Mouse (Mus musculus): ENCODE data around the gene Ctnnal1.
A peak's percentile ranks its signal among the peaks of the same experiment; 100 is the strongest.

The Ctnnal1 gene

DNA sequence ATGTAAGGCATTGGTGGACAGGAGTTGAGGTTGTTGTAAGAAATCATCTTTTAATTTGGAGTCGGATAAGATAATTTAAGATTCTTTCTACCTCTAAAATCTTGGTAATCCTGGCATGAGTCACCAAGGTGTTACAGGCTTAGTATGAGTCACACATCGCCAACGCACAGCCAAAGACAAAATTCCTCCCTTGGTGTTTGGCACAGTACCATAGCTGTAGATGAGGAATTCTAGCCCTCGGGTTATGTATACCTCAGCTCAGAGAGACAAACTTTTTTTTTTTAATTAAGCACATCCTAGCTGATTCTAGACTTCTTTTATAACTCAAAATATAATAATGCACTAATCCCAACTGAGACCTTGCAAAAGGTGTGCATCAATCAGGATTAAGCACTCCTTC, 972 bp downstream of the Ctnnal1 start:
- peak; percentile 6 for DNase-seq (ENCODE audit: extremely low spot score, low read depth, low spot score)

- no peak for DNase-seq (ENCODE audit: extremely low spot score, low read depth, low spot score)
Observed at GRCm38 (mm10) chr4:56861551-56861950, 3.4 kb downstream of the Ctnnal1 start.

GRCm38 (mm10) chr4:56858733-56859132, 6.3 kb downstream of the Ctnnal1 start:
- no peak for DNase-seq (ENCODE audit: extremely low spot score, low read depth, low spot score)

- DNase-seq (ENCODE audit: extremely low spot score, low read depth, low spot score): no peak
Observed at GRCm38 (mm10) chr4:56856371-56856949, 8.5 kb downstream of the Ctnnal1 start.

- DNase-seq (ENCODE audit: extremely low spot score, low read depth, low spot score): no peak
Observed at GRCm38 (mm10) chr4:56855935-56856334, 9.1 kb downstream of the Ctnnal1 start.

DNA sequence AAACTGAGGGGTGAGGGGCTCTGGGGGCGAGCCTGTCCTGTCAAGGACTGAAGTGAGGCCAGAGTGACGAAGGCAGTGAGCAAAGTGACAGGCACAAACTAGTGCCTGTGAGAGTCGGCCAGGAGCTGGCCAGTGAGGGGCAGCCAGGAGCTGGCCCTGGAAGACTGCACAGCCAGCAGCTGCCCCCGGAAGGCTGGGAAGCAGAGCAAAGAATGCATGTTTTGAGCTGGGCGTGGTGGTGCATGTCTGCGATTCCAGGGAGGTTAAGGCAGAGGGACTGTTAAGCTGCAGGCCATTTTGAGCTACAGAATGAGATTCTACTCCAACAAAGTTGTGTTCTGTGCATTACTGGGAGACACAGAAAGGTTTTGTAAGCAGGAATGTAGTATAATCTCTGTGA, 14.3 kb downstream of the Ctnnal1 start:
- DNase-seq (ENCODE audit: extremely low spot score, low read depth, low spot score): no peak

DNA sequence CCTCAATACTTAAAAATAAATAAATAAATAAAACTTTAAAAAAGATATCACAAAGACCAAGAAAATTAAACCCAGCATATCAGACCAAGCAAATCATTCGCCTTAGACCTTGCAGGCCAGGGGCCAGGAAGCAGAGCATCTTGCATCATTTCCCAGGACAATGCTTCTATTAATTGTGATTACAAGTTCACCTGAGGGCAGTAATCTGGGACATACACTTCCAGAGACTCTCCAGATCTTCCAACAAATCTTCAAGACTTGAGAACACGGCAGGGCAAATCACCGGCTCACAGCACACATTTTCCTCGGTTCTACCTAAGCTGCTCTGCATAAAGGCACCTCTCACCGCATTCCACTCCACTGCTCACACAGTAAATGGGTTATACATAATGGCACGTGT, 16.9 kb downstream of the Ctnnal1 start:
- no peak for DNase-seq (ENCODE audit: extremely low spot score, low read depth, low spot score)

GRCm38 (mm10) chr4:56847400-56847799, 17.6 kb downstream of the Ctnnal1 start:
- no peak for DNase-seq (ENCODE audit: extremely low spot score, low read depth, low spot score)

DNA sequence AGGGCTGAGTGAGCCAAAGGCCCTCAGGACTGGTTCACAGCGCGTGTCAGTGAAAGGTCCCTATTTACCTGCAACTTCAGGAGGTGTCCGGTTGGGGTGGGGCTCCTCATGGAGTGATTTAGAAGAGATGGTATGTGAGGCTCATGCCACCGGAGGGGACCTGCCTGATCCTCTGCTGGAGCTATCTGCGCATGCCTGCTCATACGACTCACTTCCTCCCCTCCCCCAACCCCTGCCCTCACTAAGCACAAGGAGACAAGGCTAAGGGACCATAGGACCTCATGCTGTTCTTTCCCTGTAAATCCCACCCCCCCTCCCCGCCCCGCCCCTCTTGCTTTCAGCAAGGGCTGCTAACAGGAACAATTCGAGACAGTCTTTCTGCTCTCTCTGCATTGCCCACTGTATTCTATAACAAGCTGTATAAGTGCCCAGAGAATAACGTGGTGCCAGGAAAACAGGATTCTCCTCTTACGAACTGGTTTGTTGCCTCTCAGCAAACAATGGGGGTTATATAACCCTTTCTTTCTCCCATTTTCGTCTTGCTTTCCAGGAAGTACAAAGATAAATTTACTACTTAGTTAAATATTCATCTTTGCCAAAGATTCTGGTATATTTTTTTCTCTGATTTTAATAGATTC, 19.0 kb downstream of the Ctnnal1 start:
- no peak for DNase-seq (ENCODE audit: extremely low spot score, low read depth, low spot score)

GRCm38 (mm10) chr4:56844911-56845310, 20.1 kb downstream of the Ctnnal1 start:
- no peak for DNase-seq (ENCODE audit: extremely low spot score, low read depth, low spot score)

DNA sequence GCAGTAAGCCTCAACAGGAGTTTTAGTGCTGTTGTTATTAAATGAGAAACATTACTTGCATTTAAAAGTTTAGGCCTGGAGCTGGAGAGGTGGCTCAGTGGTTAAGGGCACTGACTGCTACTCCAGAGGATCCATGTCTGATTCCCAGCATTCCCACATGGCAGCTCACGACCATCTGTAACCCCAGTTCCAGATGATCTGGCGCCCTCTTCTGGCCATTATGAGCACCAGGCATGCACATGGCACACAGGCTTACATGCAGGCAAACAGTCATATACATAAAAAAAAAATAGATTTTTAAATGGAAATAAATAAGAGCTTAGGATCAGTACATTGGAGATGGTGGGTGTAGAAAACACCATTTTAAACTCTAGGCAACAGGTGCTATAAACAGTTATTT, 21.0 kb downstream of the Ctnnal1 start:
- DNase-seq (ENCODE audit: extremely low spot score, low read depth, low spot score): no peak

- DNase-seq (ENCODE audit: extremely low spot score, low read depth, low spot score): no peak
Observed at GRCm38 (mm10) chr4:56842501-56842900, 22.5 kb downstream of the Ctnnal1 start.

DNA sequence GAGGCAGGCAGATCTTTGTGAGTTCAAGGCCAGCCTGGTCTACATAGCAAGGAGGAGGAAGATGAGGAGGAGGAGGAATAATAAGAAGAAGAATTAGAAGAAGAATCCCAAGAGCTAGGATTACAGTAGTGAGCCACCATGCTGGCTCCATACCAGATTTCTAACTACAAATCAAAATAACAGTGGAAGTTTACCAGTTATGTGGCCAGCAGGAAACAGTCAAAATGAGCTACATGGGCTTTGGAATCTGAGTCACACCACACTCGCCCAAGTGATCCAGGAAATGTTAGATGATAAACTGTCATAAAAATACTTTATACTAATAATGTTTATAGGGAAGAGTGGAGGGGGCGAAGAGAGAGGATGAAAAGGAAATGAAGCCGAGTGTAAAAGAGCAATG, 24.7 kb downstream of the Ctnnal1 start:
- DNase-seq (ENCODE audit: extremely low spot score, low read depth, low spot score): no peak

DNA sequence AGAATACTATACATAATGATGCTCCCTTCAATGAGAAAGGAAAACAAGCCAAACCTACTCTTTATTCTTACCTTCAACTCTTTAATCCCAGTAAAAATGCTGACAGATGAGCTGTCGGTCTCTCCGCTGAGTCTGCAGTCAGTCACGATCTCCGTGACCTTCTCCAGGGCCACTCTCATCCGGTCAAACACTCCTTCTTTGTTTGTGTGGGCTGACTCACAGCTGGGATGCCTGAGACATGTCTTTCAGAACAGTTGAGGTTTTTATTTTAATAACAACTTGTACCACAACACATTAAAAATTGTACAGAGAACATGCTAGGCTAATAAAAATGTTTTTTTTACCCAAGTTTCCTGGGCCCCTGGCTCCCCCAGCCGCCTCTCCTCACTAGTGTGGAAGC, 27.3 kb downstream of the Ctnnal1 start:
- DNase-seq (ENCODE audit: extremely low spot score, low read depth, low spot score): no peak

- DNase-seq (ENCODE audit: extremely low spot score, low read depth, low spot score): no peak
Observed at GRCm38 (mm10) chr4:56831998-56832397, 33.0 kb downstream of the Ctnnal1 start.

DNA sequence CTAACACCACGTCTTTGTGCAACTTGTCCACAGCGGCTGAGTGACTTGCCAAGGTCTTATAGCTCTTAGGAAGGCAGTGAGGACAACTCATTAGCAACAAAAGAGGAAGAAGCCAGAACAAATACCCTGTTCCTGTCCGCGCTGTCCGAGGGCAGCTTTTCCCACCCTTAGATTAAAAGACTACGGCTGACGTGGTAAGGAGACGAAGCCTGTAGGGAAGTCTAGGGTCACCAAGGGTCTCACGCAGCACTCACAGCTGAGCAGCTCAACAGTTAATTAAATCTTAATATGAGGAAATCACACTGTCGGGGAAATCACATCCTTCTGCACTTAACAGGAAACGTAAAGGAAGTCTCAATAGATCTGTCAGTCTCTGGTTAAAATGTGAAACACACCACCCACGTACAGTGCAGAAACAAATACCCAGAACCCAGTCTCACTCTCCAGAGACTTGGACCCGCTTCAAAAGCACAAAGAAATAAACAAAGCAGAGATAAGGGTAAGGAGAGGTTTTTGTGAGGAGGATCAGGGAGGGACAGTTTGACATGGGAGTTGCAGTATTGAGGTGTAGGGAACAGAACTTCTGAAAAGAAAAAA, 33.9 kb downstream of the Ctnnal1 start:
- no peak for DNase-seq (ENCODE audit: extremely low spot score, low read depth, low spot score)

- no peak for DNase-seq (ENCODE audit: extremely low spot score, low read depth, low spot score)
Observed at GRCm38 (mm10) chr4:56829511-56829921, 35.5 kb downstream of the Ctnnal1 start.

DNA sequence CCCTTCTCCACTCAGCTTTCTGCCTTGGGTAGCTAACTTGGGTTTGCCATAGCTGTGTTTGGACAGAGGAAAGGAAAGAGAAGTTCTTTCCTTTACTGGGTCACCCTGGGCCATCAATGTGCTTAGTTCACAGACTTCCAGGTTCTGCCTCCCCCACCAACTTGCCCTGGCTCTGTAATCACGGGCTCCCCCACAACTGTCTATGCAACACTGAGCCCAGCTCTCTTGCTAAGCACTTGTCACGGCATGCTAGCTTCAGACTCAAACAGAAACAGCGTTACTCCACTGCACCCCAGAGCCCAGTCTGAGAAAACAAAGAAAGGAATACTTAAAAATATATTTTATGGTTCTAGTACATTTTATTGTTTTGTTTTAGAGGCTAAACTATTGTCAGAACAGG, 36.1 kb downstream of the Ctnnal1 start:
- DNase-seq (ENCODE audit: extremely low spot score, low read depth, low spot score): no peak

- no peak for DNase-seq (ENCODE audit: extremely low spot score, low read depth, low spot score)
Observed at GRCm38 (mm10) chr4:56824231-56824630, 40.8 kb downstream of the Ctnnal1 start.

DNA sequence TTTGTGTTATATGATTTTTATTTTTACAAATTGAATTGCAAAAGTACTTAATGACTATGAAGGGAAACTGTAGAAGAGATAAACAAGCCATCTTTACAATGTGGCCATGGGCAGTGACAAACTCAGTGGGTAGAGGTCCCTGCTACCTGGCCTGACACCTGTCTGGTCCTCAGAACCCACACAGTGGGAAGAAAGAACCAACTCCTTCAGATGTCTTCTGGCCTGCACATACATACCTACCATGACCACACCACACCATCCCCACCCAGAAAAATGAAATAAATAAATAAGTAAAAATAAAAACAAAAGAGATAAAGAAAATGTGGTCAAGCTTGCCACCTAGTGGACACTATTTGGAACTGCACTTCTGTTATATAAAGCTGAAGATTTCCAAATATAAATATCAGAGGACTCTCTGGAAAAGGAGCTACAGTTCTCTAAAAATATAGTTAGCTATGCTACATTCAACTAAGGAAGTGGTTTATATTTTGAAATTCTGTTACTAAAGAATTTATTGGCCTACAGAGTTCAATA, 44.9 kb downstream of the Ctnnal1 start:
- no peak for DNase-seq (ENCODE audit: extremely low spot score, low read depth, low spot score)

GRCm38 (mm10) chr4:56815131-56815530, 49.9 kb downstream of the Ctnnal1 start:
- DNase-seq (ENCODE audit: extremely low spot score, low read depth, low spot score): peak; percentile 10

GRCm38 (mm10) chr4:56812096-56812495, 52.9 kb downstream of the Ctnnal1 start:
- no peak for DNase-seq (ENCODE audit: extremely low spot score, low read depth, low spot score)
